Mouse (Mus musculus) kidney, adult 9 months (tissue): ENCODE measurements around the gene Mark3.

Experiments used
- DNase-seq: peaks from one replicate; pipeline ENCODE4 v3.0.0; 2022

Gene Mark3

DNA sequence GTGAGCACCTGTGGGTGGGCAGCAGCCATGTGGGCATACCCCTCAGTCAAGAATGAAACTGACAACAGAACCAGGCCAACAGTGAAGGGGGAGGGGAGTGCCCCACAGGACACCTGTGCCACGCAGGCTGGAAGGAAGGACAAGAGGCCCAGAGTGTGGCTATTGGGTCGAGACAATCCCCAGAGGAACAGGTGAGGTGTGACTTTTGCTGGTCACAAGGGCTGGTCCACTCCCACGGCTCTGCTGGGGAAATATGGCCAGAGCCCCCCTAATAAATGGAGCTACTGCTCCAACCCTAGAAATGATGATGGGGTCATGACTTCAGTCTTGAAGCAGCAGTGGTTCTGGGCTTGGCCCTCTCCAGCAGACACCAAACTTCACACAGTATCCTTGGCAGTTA lies 129.0 kb downstream of the Mark3 start:
- no peak for DNase-seq

DNA sequence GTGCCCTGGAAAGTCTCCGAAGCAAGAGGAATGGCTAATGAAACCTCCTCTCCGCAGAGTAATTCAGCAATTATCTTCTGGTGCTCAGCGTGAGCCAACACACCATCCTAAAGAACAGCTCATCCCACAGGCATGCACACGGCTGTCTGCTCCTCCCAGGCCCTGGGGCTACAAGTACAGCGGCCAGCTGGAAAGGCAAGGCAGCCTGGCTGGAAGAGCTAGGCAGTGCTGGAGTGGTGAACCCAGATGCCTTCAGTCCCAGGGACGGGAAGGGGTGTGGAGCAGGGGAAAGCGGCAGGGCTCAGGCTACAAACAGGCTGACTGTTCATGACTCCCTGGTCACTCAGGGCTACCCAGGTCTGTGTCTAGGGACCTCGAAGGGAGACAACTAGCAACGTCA lies 130.3 kb downstream of the Mark3 start:
- no peak for DNase-seq

DNA sequence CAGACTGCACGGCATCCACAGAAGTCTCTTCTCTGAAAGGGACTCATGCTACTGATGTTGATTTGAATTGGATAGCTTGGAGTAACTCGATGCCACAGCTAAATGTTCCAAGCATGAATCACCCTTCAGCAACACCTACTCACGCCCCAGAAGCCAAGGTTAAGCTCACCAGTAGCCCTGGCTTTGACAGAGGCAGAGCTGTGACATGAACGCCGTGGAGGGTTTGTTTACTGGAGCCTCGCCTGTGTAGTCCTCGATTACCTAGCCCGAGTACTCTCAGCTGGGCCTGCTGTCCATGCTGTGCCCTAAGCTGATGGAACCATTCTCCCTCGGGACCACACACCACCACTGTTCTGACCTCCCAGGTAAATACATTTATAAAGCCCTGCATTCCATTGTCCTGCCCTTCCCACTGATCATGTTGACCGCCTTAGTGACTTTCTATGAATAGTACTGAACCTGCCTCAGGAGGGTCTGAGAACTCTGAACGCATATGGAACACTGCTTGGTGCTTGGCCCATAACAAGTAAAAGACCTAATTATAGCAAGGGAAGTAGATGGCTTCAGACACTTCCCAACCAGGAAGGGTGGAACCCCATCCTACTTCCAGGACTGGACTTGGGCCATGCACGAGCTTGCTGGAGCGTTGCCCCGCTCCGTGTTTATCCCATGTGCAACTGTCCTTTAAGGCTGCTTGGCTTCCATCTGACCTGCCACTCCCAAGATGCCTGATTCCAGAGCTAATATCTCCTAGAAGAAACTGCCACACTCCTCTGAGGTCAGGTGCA lies 131.1 kb downstream of the Mark3 start:
- peak; percentile 82 for DNase-seq
